Comparison of ENCODE assay signal across 8 mouse cellular contexts in the genomic region with DNA sequence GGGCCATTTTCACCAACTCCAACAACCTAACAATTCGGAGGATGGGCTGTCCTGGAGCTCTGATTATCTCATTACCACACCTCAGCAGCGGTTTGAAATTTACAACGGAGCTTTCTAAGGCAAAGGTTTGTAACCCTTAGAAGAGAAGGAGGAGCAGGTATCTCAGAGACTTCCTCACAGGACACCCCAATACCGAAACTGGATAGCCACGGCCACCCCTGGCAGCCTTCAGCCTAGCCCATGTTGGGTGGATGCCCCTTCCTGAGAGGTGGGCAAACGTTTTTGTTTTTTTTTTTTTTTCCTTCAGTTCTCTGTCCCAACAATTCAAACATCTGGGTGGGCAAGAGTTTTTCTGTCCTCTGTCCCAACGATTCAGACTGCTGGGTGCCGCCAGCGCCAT. TPM values are rescaled to one million over a fixed set of nuclear protein-coding genes. Genes with fewer than 3 reads are reported as not detected.
DNase-seq lines count a peak whose midpoint lies in the region; ATAC-seq and TF ChIP-seq lines count a peak whose summit lies in the region.

No protein-coding gene starts in this region.

- no peak for TF ChIP-seq POLR2A in spleen, adult 2 months (IDR thresholded peaks at IDR 0.05; ENCODE audit: low read depth, low read length)

- H3K27me3 ChIP-seq in spleen, adult 2 months (ENCODE audit: control insufficient read depth, insufficient read depth, low read length), result no peaks in the 10 kb centered on the region
- H3K27me3 ChIP-seq in forebrain, embryonic 12.5 days, result 0 out of 2 replicates have a peak, but pooled peaks cover 9% of the 10 kb centered on the region
- H3K27me3 ChIP-seq in stomach, embryonic 15.5 days (replicated peaks), result no peaks in the 10 kb centered on the region

- peaks cover 8% of the 10 kb centered on the region; the same call in 1 of the 2 replicates for H3K4me1 ChIP-seq in spleen, adult 2 months (ENCODE audit: control insufficient read depth, insufficient read depth, insufficient read length)
- H3K4me1 ChIP-seq in forebrain, embryonic 12.5 days, result peaks cover 12% of the 10 kb centered on the region
- H3K4me1 ChIP-seq in stomach, embryonic 15.5 days, result peaks cover 9% of the 10 kb centered on the region; the same call in 1 of the 2 replicates

- ATAC-seq in forebrain, embryonic 12.5 days (ENCODE audit: low FRiP score), result peak; percentile 1; the same call in 1 of the 2 replicates
- no peak for ATAC-seq in stomach, embryonic 15.5 days (ENCODE audit: insufficient read depth, low FRiP score, low read depth)

- peak overlapping the region; percentile 68 for H3K4me2 ChIP-seq in forebrain, embryonic 12.5 days
- peak overlapping the region; percentile 92 for H3K4me2 ChIP-seq in stomach, embryonic 15.5 days

- no peaks in the 10 kb centered on the region for H3K36me3 ChIP-seq in spleen, adult 2 months (ENCODE audit: control insufficient read depth, insufficient read depth, low read length)
- H3K36me3 ChIP-seq in forebrain, embryonic 12.5 days (replicated peaks), result no peaks in the 10 kb centered on the region
- H3K36me3 ChIP-seq in stomach, embryonic 15.5 days, result no peaks in the 10 kb centered on the region

- DNase-seq in spleen, adult 2 months (ENCODE audit: low read depth in 1 of 2, low spot score in 2 of 2), result no peak
- DNase-seq in spleen, postnatal 4 days (ENCODE audit: low spot score in 2 of 2), result no peak
- DNase-seq in liver, result peak; percentile 37
- no peak for DNase-seq in frontal cortex, postnatal 25 days (ENCODE audit: low spot score in 2 of 2)
- no peak for DNase-seq in embryo, embryonic 9.5 days (ENCODE audit: extremely low spot score)
- DNase-seq in right cerebral cortex, postnatal 25 days, result no peak

- no peaks in the 10 kb centered on the region for H3K9me3 ChIP-seq in forebrain, embryonic 12.5 days
- H3K9me3 ChIP-seq in stomach, embryonic 15.5 days, result no peaks in the 10 kb centered on the region

- TF ChIP-seq CTCF in spleen, adult 2 months (IDR thresholded peaks at IDR 0.05; ENCODE audit: extremely low read depth, insufficient read depth, insufficient read length, insufficient replicate concordance), result no peak

- no peak overlapping the region for H3K27ac ChIP-seq in spleen, adult 2 months (ENCODE audit: insufficient read depth, low read length)
- no peak overlapping the region for H3K27ac ChIP-seq in forebrain, embryonic 12.5 days
- H3K27ac ChIP-seq in stomach, embryonic 15.5 days, result no peak overlapping the region

- H3K4me3 ChIP-seq in spleen, adult 2 months (ENCODE audit: extremely low read depth, insufficient read depth, insufficient read length), result peak overlapping the region; percentile 82
- peak overlapping the region; percentile 61 for H3K4me3 ChIP-seq in forebrain, embryonic 12.5 days (replicated peaks)
- H3K4me3 ChIP-seq in stomach, embryonic 15.5 days (replicated peaks), result peak overlapping the region; percentile 60

- H3K9ac ChIP-seq in forebrain, embryonic 12.5 days, result peak overlapping the region; percentile 67
- peak overlapping the region; percentile 59; the same call in 1 of the 2 replicates for H3K9ac ChIP-seq in stomach, embryonic 15.5 days

- WGBS in spleen, adult 2 months, result 14% methylated on average over 9 of the region's 9 CpGs
- WGBS in forebrain, embryonic 12.5 days, result 16% methylated on average over 9 of the region's 9 CpGs
- WGBS in stomach, embryonic 15.5 days, result 14% methylated on average over 9 of the region's 9 CpGs

RNA-seq across cellular contexts. Expression of a gene that starts 0.4 kb away (rescaled TPM):
- polyA plus RNA-seq in spleen, adult 2 months (2012; rRNA removed), result 10.5 and 22.1 TPM in 2 replicates
- 50.5 and 54.0 TPM in 2 replicates for polyA plus RNA-seq in forebrain, embryonic 12.5 days (2016; fragmentation: Nextera tagmentation; extraction: Ambion mirVana)
- polyA plus RNA-seq in stomach, embryonic 15.5 days (2015; fragmentation: Nextera tagmentation; extraction: Ambion mirVana), result 40.2 and 43.5 TPM in 2 replicates

RNA-seq across cellular contexts. Expression of a gene that starts 46.5 kb away (rescaled TPM):
- 60.0 and 65.4 TPM in 2 replicates for polyA plus RNA-seq in spleen, adult 2 months (2012; rRNA removed)
- polyA plus RNA-seq in forebrain, embryonic 12.5 days (2016; fragmentation: Nextera tagmentation; extraction: Ambion mirVana), result 82.6 and 90.6 TPM in 2 replicates
- polyA plus RNA-seq in stomach, embryonic 15.5 days (2015; fragmentation: Nextera tagmentation; extraction: Ambion mirVana), result 67.5 and 72.3 TPM in 2 replicates

RNA-seq across cellular contexts. Expression of a gene that starts 55.9 kb away (rescaled TPM):
- not detected in 2 replicates for polyA plus RNA-seq in spleen, adult 2 months (2012; rRNA removed)
- polyA plus RNA-seq in forebrain, embryonic 12.5 days (2016; fragmentation: Nextera tagmentation; extraction: Ambion mirVana), result not detected in 2 replicates
- not detected in 2 replicates for polyA plus RNA-seq in stomach, embryonic 15.5 days (2015; fragmentation: Nextera tagmentation; extraction: Ambion mirVana)

RNA-seq across cellular contexts. Expression of a gene that starts 59.6 kb away (rescaled TPM):
- polyA plus RNA-seq in spleen, adult 2 months (2012; rRNA removed), result not detected in 2 replicates
- not detected in 2 replicates for polyA plus RNA-seq in forebrain, embryonic 12.5 days (2016; fragmentation: Nextera tagmentation; extraction: Ambion mirVana)
- not detected in 2 replicates for polyA plus RNA-seq in stomach, embryonic 15.5 days (2015; fragmentation: Nextera tagmentation; extraction: Ambion mirVana)
